Mouse (Mus musculus): Measurements from ENCODE around the gene Gm28539.
A peak's percentile ranks its signal among the peaks of the same experiment; 100 is the strongest.

GRCm38 (mm10) chr16:18858551-18858950 is 22.2 kb downstream of the Gm28539 start:
- peak; percentile 69 for TF ChIP-seq CTCF (conservative IDR thresholded peaks at IDR 0.05; ENCODE audit: low read length)
- no peak for TF ChIP-seq POU5F1 (IDR thresholded peaks at IDR 0.05; ENCODE audit: borderline replicate concordance, low read length)
